Mouse (Mus musculus) T-helper 2 cell (primary cell): ENCODE measurements at regions not wholly inside any gene's neighbourhood (a gene's known extent, or its start where the extent isn't known, plus 50 kb on each side); places are given as distances from the start of the nearest gene placed in this dataset.

Source experiments
- in situ Hi-C: fragments of 300-600 bp; cut with MboI, MseI; formaldehyde crosslinking; loops from one replicate; pipeline ENCODE4 v1.15.1; 2025; ENCODE audit warnings: high pct_unique_total_duplicates

GRCm38 (mm10) chr16:64166676-64167407, 302.9 kb upstream of the Epha3 start:
- in situ Hi-C loops, result loop anchor here (10.0 kb wide), 1 partner anchor 1778 kb away; no protein-coding TSS in a partner anchor

GRCm38 (mm10) chr16:64166036-64166435, 302.1 kb upstream of the Epha3 start:
- in situ Hi-C loops, result loop anchor here (10.0 kb wide), 1 partner anchor 1779 kb away; no protein-coding TSS in a partner anchor

GRCm38 (mm10) chr16:64145687-64146535, 281.9 kb upstream of the Epha3 start:
- in situ Hi-C loops, result no loop called here
